Mouse (Mus musculus) ovary, postnatal 14 days (tissue): Measurements from ENCODE around the gene Olfr734.

Experiments
- DNase-seq: peaks from one replicate; pipeline ENCODE4 v3.0.0; 2022; ENCODE audit warnings: low spot score

Olfr734 gene

DNA sequence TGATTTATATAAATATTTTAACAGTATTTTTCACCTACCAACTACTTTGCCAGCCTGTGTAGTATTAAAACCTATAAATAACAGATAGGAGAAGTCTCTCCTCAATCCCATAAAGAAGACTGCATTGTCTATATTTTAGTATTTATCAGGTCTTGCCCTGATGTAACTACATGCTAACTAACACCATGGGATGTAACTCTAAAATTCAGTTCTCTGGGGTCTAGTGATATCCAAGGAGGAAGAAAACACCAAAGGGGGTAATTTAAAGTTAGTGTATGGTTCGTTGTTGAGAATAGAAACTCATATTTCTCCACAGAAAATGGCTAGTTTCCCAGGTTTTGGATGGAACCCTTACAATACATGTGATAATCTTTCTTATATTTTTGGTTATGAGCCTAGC, at the start of gene Olfr734:
TSS of gene Olfr734 (minus strand) at position 101 of the 400 bp plus-strand sequence.
- DNase-seq = no peak

GRCm38 (mm10) chr14:50363561-50363960, 37.0 kb upstream of the Olfr734 start:
- no peak for DNase-seq

DNA sequence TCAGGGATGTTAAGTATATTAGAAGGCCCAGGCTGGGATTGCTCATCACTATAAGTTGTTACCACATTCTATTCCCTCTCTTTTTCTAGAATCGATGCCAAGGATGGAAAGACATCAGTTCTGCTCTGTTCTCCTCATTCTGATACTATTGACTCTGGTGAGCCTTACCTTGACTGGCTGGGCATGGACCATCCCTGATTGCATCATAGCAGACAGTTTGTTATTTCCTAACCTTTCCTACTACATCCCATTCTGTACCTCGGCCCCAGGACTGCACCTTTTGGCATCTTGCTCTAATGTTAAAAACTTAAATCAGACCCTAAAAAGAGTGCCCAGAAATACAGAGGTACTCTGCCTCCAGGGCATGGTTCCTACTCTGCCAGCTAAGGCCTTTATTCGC, 33.9 kb upstream of the Olfr734 start:
- no peak for DNase-seq

- no peak for DNase-seq
Observed at GRCm38 (mm10) chr14:50357593-50357992, 31.0 kb upstream of the Olfr734 start, which contains the start of gene Tlr11. Gene Tlr11, plus strand, starts transcription at chr14:50357914.

- no peak for DNase-seq
Observed at GRCm38 (mm10) chr14:50356725-50357124, 30.2 kb upstream of the Olfr734 start.

GRCm38 (mm10) chr14:50352438-50352837, 25.9 kb upstream of the Olfr734 start:
- peak; percentile 0 for DNase-seq

- no peak for DNase-seq
Observed at GRCm38 (mm10) chr14:50348796-50349195, 22.2 kb upstream of the Olfr734 start, which contains the start of gene Olfr735. Gene Olfr735, minus strand, starts transcription at chr14:50348872.

DNA sequence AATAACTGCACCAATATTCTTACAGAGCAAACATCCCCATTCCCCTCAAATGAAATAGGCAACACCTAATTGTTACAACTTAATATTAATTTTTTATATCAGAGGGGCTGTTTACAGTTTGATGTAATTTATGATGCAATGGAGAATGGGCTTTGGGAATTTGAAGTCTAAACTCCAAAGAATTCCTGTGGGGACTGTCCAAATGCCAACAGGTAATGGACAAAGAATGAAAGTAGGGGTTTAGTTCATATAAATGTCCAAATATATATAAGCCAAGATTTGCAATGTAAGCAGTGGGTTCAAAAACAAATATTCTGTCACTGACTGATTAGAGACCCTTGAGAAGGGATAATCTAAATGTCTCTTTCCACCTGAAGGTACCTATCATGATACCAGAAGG, 25.1 kb downstream of the Olfr734 start, which contains the start of gene Olfr733:
TSS of gene Olfr733 (minus strand) at position 101 of the 400 bp plus-strand sequence.
- no peak for DNase-seq

DNA sequence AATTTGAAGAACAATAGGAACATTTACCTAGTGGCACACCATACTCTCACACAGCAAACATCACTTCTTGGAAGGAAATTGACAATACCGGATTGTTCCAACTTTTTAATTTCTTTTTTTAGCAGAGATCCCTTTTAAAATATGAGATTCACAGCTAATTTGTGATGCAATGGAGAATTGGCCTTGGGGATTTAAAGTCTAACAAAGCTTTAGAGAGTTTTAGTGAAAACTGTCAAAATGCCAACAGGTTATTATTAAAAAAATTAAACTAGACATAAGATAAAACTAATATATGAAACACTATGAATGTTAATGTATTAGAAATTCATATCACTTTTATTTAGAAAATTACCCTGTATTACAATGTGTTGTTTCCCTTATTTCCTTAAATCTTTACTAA, 42.5 kb downstream of the Olfr734 start, which contains the start of gene Olfr732:
TSS of gene Olfr732 (minus strand) at position 101 of the 400 bp plus-strand sequence.
- DNase-seq = no peak
